Mouse (Mus musculus) E14TG2a.4 (cell line): ENCODE data around the gene Zc3h12a.

Experiments
- CTCF ChIP-seq: conservative IDR thresholded peaks from 2 replicates; pipeline ENCODE4 v1.5.1; 2014; ENCODE audit warnings: low read length
- POU5F1 ChIP-seq: IDR thresholded peaks from 2 replicates; pipeline ENCODE4 v1.6.1; 2014; ENCODE audit warnings: low read length, borderline replicate concordance

GRCm38 (mm10) chr4:125119070-125119469 is 8.6 kb downstream of the Zc3h12a start:
- TF ChIP-seq CTCF = peak; percentile 9; the same call in 1 of the 2 replicates
- no peak for TF ChIP-seq POU5F1
